Mouse (Mus musculus): Measurements from ENCODE around the gene Ethe1. TPM values are rescaled to one million over a fixed set of nuclear protein-coding genes. Genes with fewer than 3 reads are reported as not detected.

Ethe1 gene
- polyA plus RNA-seq, 1 experiment: 48.0 TPM

- Histone ChIP-seq H3K4me3 (ENCODE audit: insufficient read depth, poor library complexity, severe bottlenecking) (no peak overlapping the region), H3K79me2 (ENCODE audit: control insufficient read depth, insufficient read depth) (no peaks in the 10 kb centered on the region), H3ac (ENCODE audit: control insufficient read depth, insufficient read length, low read depth) (no peak overlapping the region), H3K27me3 (ENCODE audit: control insufficient read depth, insufficient read depth, insufficient read length) (peaks cover 34% of the 10 kb centered on the region), H3K79me3 (ENCODE audit: low read depth) (no peaks in the 10 kb centered on the region), H3K36me3 (ENCODE audit: control insufficient read depth, insufficient read depth) (no peaks in the 10 kb centered on the region)
- TF ChIP-seq MAX (IDR thresholded peaks at IDR 0.05) (no peak), CTCF (IDR thresholded peaks at IDR 0.05; ENCODE audit: control insufficient read depth, insufficient read depth, insufficient read length) (no peak), MYOG (IDR thresholded peaks at IDR 0.05; ENCODE audit: control insufficient read depth, extremely low read depth, insufficient read length) (no peak), FOSL1 (IDR thresholded peaks at IDR 0.05; ENCODE audit: insufficient read depth, low read length, poor library complexity, severe bottlenecking) (no peak), MYOD1 (IDR thresholded peaks at IDR 0.05; ENCODE audit: control insufficient read depth, insufficient read length, low read depth) (no peak), USF1 (IDR thresholded peaks at IDR 0.05; ENCODE audit: low read depth) (no peak), CEBPB (IDR thresholded peaks at IDR 0.05; ENCODE audit: low read depth) (no peak)
Observed at GRCm38 (mm10) chr7:24640450-24640849, 53.1 kb downstream of the Ethe1 start.

DNA sequence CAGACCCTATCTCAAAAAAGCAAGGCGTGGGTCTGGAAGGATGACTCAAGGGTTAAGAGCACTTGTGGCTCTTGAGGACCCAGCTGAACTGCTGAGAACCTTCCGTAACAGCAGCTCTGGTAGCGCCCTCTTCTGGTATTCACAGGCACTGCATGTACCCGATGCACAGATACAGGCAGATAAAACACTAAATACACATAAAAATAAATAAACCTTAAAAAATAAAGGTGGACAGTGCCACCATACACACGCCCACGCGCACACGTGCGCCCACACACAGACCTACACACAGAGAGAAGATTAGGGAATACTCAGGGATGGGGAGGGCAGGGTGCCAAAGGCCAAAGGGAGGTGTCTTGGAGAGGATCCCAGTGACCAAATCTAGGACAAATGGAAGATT lies 55.1 kb downstream of the Ethe1 start:
- Histone ChIP-seq H3ac (ENCODE audit: control insufficient read depth, insufficient read length, low read depth) (no peak overlapping the region), H3K27me3 (ENCODE audit: control insufficient read depth, insufficient read depth, insufficient read length) (peaks cover 19% of the 10 kb centered on the region), H3K36me3 (ENCODE audit: control insufficient read depth, insufficient read depth) (no peaks in the 10 kb centered on the region), H3K79me3 (ENCODE audit: low read depth) (no peaks in the 10 kb centered on the region), H3K79me2 (ENCODE audit: control insufficient read depth, insufficient read depth) (no peaks in the 10 kb centered on the region), H3K4me3 (ENCODE audit: insufficient read depth, poor library complexity, severe bottlenecking) (no peak overlapping the region)
- TF ChIP-seq MYOG (IDR thresholded peaks at IDR 0.05; ENCODE audit: control insufficient read depth, extremely low read depth, insufficient read length): no peak
- no peak for TF ChIP-seq FOSL1 (IDR thresholded peaks at IDR 0.05; ENCODE audit: insufficient read depth, low read length, poor library complexity, severe bottlenecking)
- TF ChIP-seq MAX (IDR thresholded peaks at IDR 0.05): no peak
- TF ChIP-seq CEBPB (IDR thresholded peaks at IDR 0.05; ENCODE audit: low read depth): no peak
- peak; percentile 43 for TF ChIP-seq CTCF (IDR thresholded peaks at IDR 0.05; ENCODE audit: control insufficient read depth, insufficient read depth, insufficient read length)
- no peak for TF ChIP-seq USF1 (IDR thresholded peaks at IDR 0.05; ENCODE audit: low read depth)
- TF ChIP-seq MYOD1 (IDR thresholded peaks at IDR 0.05; ENCODE audit: control insufficient read depth, insufficient read length, low read depth): no peak

- H3K79me3 ChIP-seq (ENCODE audit: low read depth): no peaks in the 10 kb centered on the region
- H3ac ChIP-seq (ENCODE audit: control insufficient read depth, insufficient read length, low read depth): no peak overlapping the region
- no peaks in the 10 kb centered on the region for H3K79me2 ChIP-seq (ENCODE audit: control insufficient read depth, insufficient read depth)
- H3K4me3 ChIP-seq (ENCODE audit: insufficient read depth, poor library complexity, severe bottlenecking): no peak overlapping the region
- TF ChIP-seq CEBPB (IDR thresholded peaks at IDR 0.05; ENCODE audit: low read depth): no peak
- TF ChIP-seq USF1 (IDR thresholded peaks at IDR 0.05; ENCODE audit: low read depth): no peak
- no peak for TF ChIP-seq MYOG (IDR thresholded peaks at IDR 0.05; ENCODE audit: control insufficient read depth, extremely low read depth, insufficient read length)
- H3K27me3 ChIP-seq (ENCODE audit: control insufficient read depth, insufficient read depth, insufficient read length): peaks cover 6% of the 10 kb centered on the region
- no peaks in the 10 kb centered on the region for H3K36me3 ChIP-seq (ENCODE audit: control insufficient read depth, insufficient read depth)
Observed at GRCm38 (mm10) chr7:24644492-24644891, 57.1 kb downstream of the Ethe1 start.

GRCm38 (mm10) chr7:24644996-24645395 lies 57.7 kb downstream of the Ethe1 start:
- TF ChIP-seq MYOG (IDR thresholded peaks at IDR 0.05; ENCODE audit: control insufficient read depth, extremely low read depth, insufficient read length) (no peak), CTCF (IDR thresholded peaks at IDR 0.05; ENCODE audit: control insufficient read depth, insufficient read depth, insufficient read length) (no peak), CEBPB (IDR thresholded peaks at IDR 0.05; ENCODE audit: low read depth) (no peak)
- Histone ChIP-seq H3K36me3 (ENCODE audit: control insufficient read depth, insufficient read depth) (no peaks in the 10 kb centered on the region), H3K4me3 (ENCODE audit: insufficient read depth, poor library complexity, severe bottlenecking) (no peak overlapping the region), H3ac (ENCODE audit: control insufficient read depth, insufficient read length, low read depth) (no peak overlapping the region), H3K27me3 (ENCODE audit: control insufficient read depth, insufficient read depth, insufficient read length) (peaks cover 4% of the 10 kb centered on the region), H3K79me3 (ENCODE audit: low read depth) (no peaks in the 10 kb centered on the region), H3K79me2 (ENCODE audit: control insufficient read depth, insufficient read depth) (no peaks in the 10 kb centered on the region)

DNA sequence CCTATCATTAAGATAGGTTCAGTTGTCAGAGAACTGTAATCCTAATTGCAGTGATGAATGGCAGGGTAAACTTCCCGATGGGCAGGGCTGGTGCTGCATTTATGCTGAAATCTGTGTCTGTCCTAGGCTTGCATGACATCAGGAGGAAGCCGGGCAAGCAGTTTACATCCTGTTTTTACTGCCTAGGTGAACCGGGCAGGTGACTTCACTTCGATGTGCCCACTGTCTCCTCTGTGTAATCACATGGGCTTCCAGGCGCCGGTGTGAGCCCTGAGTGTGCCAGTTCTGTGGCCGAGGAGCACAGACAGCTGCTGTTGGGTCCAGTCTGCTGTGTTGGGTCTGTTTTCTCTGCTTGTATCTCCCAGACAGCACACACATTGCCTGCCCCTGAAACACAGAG lies 59.1 kb downstream of the Ethe1 start:
- Histone ChIP-seq H3K79me2 (ENCODE audit: control insufficient read depth, insufficient read depth) (no peaks in the 10 kb centered on the region), H3K27me3 (ENCODE audit: control insufficient read depth, insufficient read depth, insufficient read length) (no peaks in the 10 kb centered on the region), H3K79me3 (ENCODE audit: low read depth) (no peaks in the 10 kb centered on the region), H3ac (ENCODE audit: control insufficient read depth, insufficient read length, low read depth) (no peak overlapping the region), H3K4me3 (ENCODE audit: insufficient read depth, poor library complexity, severe bottlenecking) (no peak overlapping the region), H3K36me3 (ENCODE audit: control insufficient read depth, insufficient read depth) (no peaks in the 10 kb centered on the region)
- TF ChIP-seq FOSL1 (IDR thresholded peaks at IDR 0.05; ENCODE audit: insufficient read depth, low read length, poor library complexity, severe bottlenecking): no peak
- no peak for TF ChIP-seq CTCF (IDR thresholded peaks at IDR 0.05; ENCODE audit: control insufficient read depth, insufficient read depth, insufficient read length)

DNA sequence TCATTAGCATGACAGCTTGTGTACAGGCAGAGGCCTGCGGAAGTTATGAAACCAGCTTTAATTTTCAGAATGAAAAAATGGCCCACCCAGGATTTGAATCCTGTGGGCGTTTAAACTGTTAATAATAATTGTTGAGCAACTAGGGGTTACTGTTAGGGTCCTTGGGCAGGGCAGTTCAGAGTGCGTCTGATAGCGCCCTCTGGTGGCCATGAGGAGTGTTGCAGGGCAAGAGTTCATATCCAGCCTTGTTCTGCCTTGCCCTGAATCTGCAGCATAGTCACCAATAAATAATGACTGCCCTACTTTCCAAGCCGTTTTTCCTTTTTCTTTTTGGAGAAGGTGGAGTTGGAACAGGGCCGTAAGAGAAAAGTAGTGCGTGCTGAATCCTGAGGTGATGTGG lies 66.3 kb downstream of the Ethe1 start:
- Histone ChIP-seq H3K79me2 (ENCODE audit: control insufficient read depth, insufficient read depth) (no peaks in the 10 kb centered on the region), H3K79me3 (ENCODE audit: low read depth) (no peaks in the 10 kb centered on the region), H3K27me3 (ENCODE audit: control insufficient read depth, insufficient read depth, insufficient read length) (no peaks in the 10 kb centered on the region), H3K4me3 (ENCODE audit: insufficient read depth, poor library complexity, severe bottlenecking) (no peak overlapping the region), H3K36me3 (ENCODE audit: control insufficient read depth, insufficient read depth) (no peaks in the 10 kb centered on the region), H3ac (ENCODE audit: control insufficient read depth, insufficient read length, low read depth) (no peak overlapping the region)
- TF ChIP-seq CTCF (IDR thresholded peaks at IDR 0.05; ENCODE audit: control insufficient read depth, insufficient read depth, insufficient read length) (peak; percentile 87), FOSL1 (IDR thresholded peaks at IDR 0.05; ENCODE audit: insufficient read depth, low read length, poor library complexity, severe bottlenecking) (no peak)

Other genes with a start within 250 kb of the Ethe1 start
- not detected for gene Lypd5, start 238.3 kb upstream of the Ethe1 start, polyA plus RNA-seq (2012; fragmentation: generic; extraction: Trizol)
- gene Kcnn4, start 217.3 kb upstream of the Ethe1 start, polyA plus RNA-seq (2012; fragmentation: generic; extraction: Trizol): 82.2 TPM
- gene Smg9, start 187.9 kb upstream of the Ethe1 start, polyA plus RNA-seq (2012; fragmentation: generic; extraction: Trizol): 21.8 TPM
- gene Irgc1, start 135.2 kb upstream of the Ethe1 start, polyA plus RNA-seq (2012; fragmentation: generic; extraction: Trizol): 0.33 TPM
- gene Plaur, start 125.1 kb upstream of the Ethe1 start, polyA plus RNA-seq (2012; fragmentation: generic; extraction: Trizol): 191 TPM
- gene Cadm4, start 105.5 kb upstream of the Ethe1 start, polyA plus RNA-seq (2012; fragmentation: generic; extraction: Trizol): 160 TPM
- gene Zfp428, start 80.5 kb upstream of the Ethe1 start, polyA plus RNA-seq (2012; fragmentation: generic; extraction: Trizol): 53.8 TPM
- 0.16 TPM for gene AC161166.1, start 75.1 kb upstream of the Ethe1 start, polyA plus RNA-seq (2012; fragmentation: generic; extraction: Trizol)
- 7.9 TPM for gene Irgq, start 56.9 kb upstream of the Ethe1 start, polyA plus RNA-seq (2012; fragmentation: generic; extraction: Trizol)
- gene Pinlyp, start 41.4 kb upstream of the Ethe1 start, polyA plus RNA-seq (2012; fragmentation: generic; extraction: Trizol): 0.23 TPM
- 57.4 TPM for gene Xrcc1, start 41.3 kb upstream of the Ethe1 start, polyA plus RNA-seq (2012; fragmentation: generic; extraction: Trizol)
- gene Zfp575, start 98 bp downstream of the Ethe1 start, polyA plus RNA-seq (2012; fragmentation: generic; extraction: Trizol): 0.35 TPM
- gene Phldb3, start 23.2 kb downstream of the Ethe1 start, polyA plus RNA-seq (2012; fragmentation: generic; extraction: Trizol): 4.1 TPM
- not detected for gene Lypd3, start 49.0 kb downstream of the Ethe1 start, polyA plus RNA-seq (2012; fragmentation: generic; extraction: Trizol)
- gene Tex101, start 89.1 kb downstream of the Ethe1 start, polyA plus RNA-seq (2012; fragmentation: generic; extraction: Trizol): not detected
- not detected for gene BC049730, start 121.7 kb downstream of the Ethe1 start, polyA plus RNA-seq (2012; fragmentation: generic; extraction: Trizol)
- not detected for gene Gm4763, start 139.4 kb downstream of the Ethe1 start, polyA plus RNA-seq (2012; fragmentation: generic; extraction: Trizol)
- not detected for gene Cd177, start 172.8 kb downstream of the Ethe1 start, polyA plus RNA-seq (2012; fragmentation: generic; extraction: Trizol)
- gene Ceacam10, start 189.7 kb downstream of the Ethe1 start, polyA plus RNA-seq (2012; fragmentation: generic; extraction: Trizol): 0.04 TPM

Measured in C2C12 (cell line).